Mouse (Mus musculus) T-helper 1 cell (primary cell): Measurements from ENCODE around the gene Katna1.

Experiments used
- in situ Hi-C: fragments of 300-600 bp; cut with MboI, MseI; formaldehyde crosslinking; loops from one replicate; pipeline ENCODE4 v1.15.1; 2025; ENCODE audit warnings: high pct_unique_total_duplicates

Katna1 gene

GRCm38 (mm10) chr10:7778361-7778760, 52.6 kb downstream of the Katna1 start:
- in situ Hi-C loops: loop anchor here (5.0 to 25.0 kb wide), 3 partner anchors 311 to 1966 kb away; partner anchors contain the start of genes Fbxo5 and Mtrf1l

GRCm38 (mm10) chr10:7779751-7780237, 54.0 kb downstream of the Katna1 start:
- in situ Hi-C loops: loop anchor here (5.0 to 25.0 kb wide), 4 partner anchors 285 to 1967 kb away; partner anchors contain the start of genes Fbxo5 and Mtrf1l

GRCm38 (mm10) chr10:7780238-7781176, 54.7 kb downstream of the Katna1 start:
- in situ Hi-C loops: loop anchor here (10.0 to 25.0 kb wide), 2 partner anchors 286 to 1968 kb away; partner anchors contain the start of genes Fbxo5 and Mtrf1l

- in situ Hi-C loops: loop anchor here (10.0 to 25.0 kb wide), 2 partner anchors 286 to 1969 kb away; partner anchors contain the start of genes Fbxo5 and Mtrf1l
Measured at GRCm38 (mm10) chr10:7781214-7781613, 55.4 kb downstream of the Katna1 start.

GRCm38 (mm10) chr10:7787319-7787718, 61.5 kb downstream of the Katna1 start:
- in situ Hi-C loops: loop anchor here (10.0 to 25.0 kb wide), 2 partner anchors 293 to 1975 kb away; partner anchors contain the start of genes Fbxo5 and Mtrf1l

GRCm38 (mm10) chr10:7792254-7792750, 66.5 kb downstream of the Katna1 start:
- in situ Hi-C loops: loop anchor here (10.0 to 25.0 kb wide), 2 partner anchors 152 to 1980 kb away; partner anchors contain the start of genes Fbxo5 and Mtrf1l

GRCm38 (mm10) chr10:7792751-7793385, 67.1 kb downstream of the Katna1 start, which contains the start of the genes Ginm1 and Ppil4:
Ginm1 (minus strand) TSS chr10:7792824.
Ppil4 (plus strand) TSS chr10:7792891.
- in situ Hi-C loops: loop anchor here (10.0 to 25.0 kb wide), 2 partner anchors 152 to 1981 kb away; partner anchors contain the start of genes Fbxo5 and Mtrf1l

GRCm38 (mm10) chr10:7801258-7801657, 75.5 kb downstream of the Katna1 start:
- in situ Hi-C loops: no loop called here

GRCm38 (mm10) chr10:7802519-7803140, 76.8 kb downstream of the Katna1 start:
- in situ Hi-C loops: no loop called here

- in situ Hi-C loops: loop anchor here (5.0 kb wide), 3 partner anchors 37 to 427 kb away; no protein-coding TSS in a partner anchor
Measured at GRCm38 (mm10) chr10:7809937-7810336, 84.1 kb downstream of the Katna1 start.
